20 mouse cellular contexts compared by ENCODE assay signal in the genomic region with DNA sequence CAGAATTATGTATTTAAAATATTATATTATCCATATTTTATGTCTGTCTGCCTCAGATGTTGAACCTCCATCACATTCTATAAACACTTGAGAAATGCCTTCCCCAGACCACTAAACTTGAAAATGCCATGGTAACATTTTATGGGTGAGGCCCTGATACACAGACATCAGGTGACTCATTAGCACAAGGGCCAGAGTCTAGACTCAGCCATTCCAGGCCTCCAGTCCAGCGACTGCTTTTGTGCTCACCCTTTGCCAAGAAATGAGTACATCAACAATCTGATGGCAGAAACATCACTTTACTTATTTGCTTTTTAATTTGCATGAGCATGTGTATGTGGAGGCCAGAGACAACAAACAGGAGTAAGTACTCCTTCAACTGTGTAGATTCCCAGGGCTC. TPM values are rescaled to one million over a fixed set of nuclear protein-coding genes. Genes with fewer than 3 reads are reported as not detected.
A peak's percentile ranks its signal among the peaks of the same experiment; 100 is the strongest.
DNase-seq lines count a peak whose midpoint lies in the region; ATAC-seq and TF ChIP-seq lines count a peak whose summit lies in the region.
"Had no signal": no experiment of that assay in that cellular context is flagged by ENCODE, and none has a peak within 500 bp of the region (broad histone marks: within the 10 kb centered on the region; RNA-seq: fewer than 3 reads in every experiment).

No protein-coding gene starts in this region.

- no peak for DNase-seq in gastrocnemius, adult 2 months
- DNase-seq in gastrocnemius, adult 18-20 months (ENCODE audit: low spot score) = no peak
- peak; percentile 50 for DNase-seq in lung, postnatal 0 days (ENCODE audit: low spot score)
- DNase-seq in lung, postnatal 14 days = no peak
- DNase-seq in intestine, embryonic 14.5 days (ENCODE audit: low spot score) = no peak
- DNase-seq in stomach, postnatal 0 days (ENCODE audit: low spot score) = peak; percentile 29
- DNase-seq in frontal cortex, postnatal 14 days (ENCODE audit: low spot score in 2 of 2) = no peak
- DNase-seq: cerebellum, adult 11 months; cerebellum, postnatal 36 days; heart, postnatal 14 days; layer of hippocampus, adult 9-11 months had no signal

- H3K4me1 ChIP-seq in lung, postnatal 0 days (ENCODE audit: insufficient read depth, low read depth, low read length) = no peaks in the 10 kb centered on the region
- no peaks in the 10 kb centered on the region for H3K4me1 ChIP-seq in intestine, embryonic 14.5 days (replicated peaks; ENCODE audit: control insufficient read depth, insufficient read depth, low read length)
- no peaks in the 10 kb centered on the region for H3K4me1 ChIP-seq in stomach, postnatal 0 days (replicated peaks; ENCODE audit: control insufficient read depth, insufficient read depth)
- no peaks in the 10 kb centered on the region for H3K4me1 ChIP-seq in midbrain, embryonic 15.5 days

- ATAC-seq in lung, postnatal 0 days = peak; percentile 84
- peak; percentile 47; the same call in 1 of the 2 replicates for ATAC-seq in intestine, embryonic 14.5 days (replicated peaks; ENCODE audit: low FRiP score, low TSS enrichment, low read depth)
- ATAC-seq in stomach, postnatal 0 days (ENCODE audit: low FRiP score, low TSS enrichment) = 0 out of 2 replicates have a peak, but pooled peaks have one; percentile 49
- no peak for ATAC-seq in midbrain, embryonic 15.5 days (replicated peaks)
- ATAC-seq: hindbrain, postnatal 0 days had no signal

- no peak for TF ChIP-seq CTCF in gastrocnemius, adult 2 months (IDR thresholded peaks at IDR 0.05)
- TF ChIP-seq CTCF in lung, postnatal 0 days (IDR thresholded peaks at IDR 0.05) = no peak
- no peak for TF ChIP-seq CTCF in stomach, postnatal 0 days (IDR thresholded peaks at IDR 0.05; ENCODE audit: low read depth)

- no peak overlapping the region for H3K4me2 ChIP-seq in lung, postnatal 0 days (replicated peaks; ENCODE audit: low read depth, low read length)
- H3K4me2 ChIP-seq in intestine, embryonic 14.5 days (ENCODE audit: low read length) = no peak overlapping the region
- no peak overlapping the region for H3K4me2 ChIP-seq in stomach, postnatal 0 days (replicated peaks; ENCODE audit: low read depth)
- H3K4me2 ChIP-seq in midbrain, embryonic 15.5 days = no peak overlapping the region

- TF ChIP-seq EP300 in lung, postnatal 0 days (IDR thresholded peaks at IDR 0.05) = peak; percentile 52
- no peak for TF ChIP-seq EP300 in stomach, postnatal 0 days (optimal IDR thresholded peaks at IDR 0.05)

- 38% methylated on average over 1 of the region's 1 CpGs for WGBS in lung, postnatal 0 days
- 54% methylated on average over 1 of the region's 1 CpGs for WGBS in intestine, embryonic 14.5 days
- 35% methylated on average over 1 of the region's 1 CpGs for WGBS in stomach, postnatal 0 days
- 94% methylated on average over 1 of the region's 1 CpGs for WGBS in midbrain, embryonic 15.5 days

- no peaks in the 10 kb centered on the region for H3K27me3 ChIP-seq in lung, postnatal 0 days (replicated peaks; ENCODE audit: insufficient read depth, low read length)
- H3K27me3 ChIP-seq in intestine, embryonic 14.5 days (replicated peaks; ENCODE audit: control insufficient read depth, insufficient read depth, low read length) = no peaks in the 10 kb centered on the region
- 0 out of 2 replicates have a peak, but pooled peaks cover 2% of the 10 kb centered on the region for H3K27me3 ChIP-seq in stomach, postnatal 0 days (ENCODE audit: control insufficient read depth, insufficient read depth, low read length)
- no peaks in the 10 kb centered on the region for H3K27me3 ChIP-seq in midbrain, embryonic 15.5 days (replicated peaks)

- peak overlapping the region; percentile 57 for H3K27ac ChIP-seq in gastrocnemius, adult 2 months
- no peak overlapping the region for H3K27ac ChIP-seq in lung, postnatal 0 days (ENCODE audit: low read length)
- no peak overlapping the region for H3K27ac ChIP-seq in intestine, embryonic 14.5 days (ENCODE audit: low read depth)
- no peak overlapping the region for H3K27ac ChIP-seq in stomach, postnatal 0 days (replicated peaks)
- no peak overlapping the region for H3K27ac ChIP-seq in midbrain, embryonic 15.5 days
- H3K27ac ChIP-seq: forebrain, embryonic 10.5 days; hindbrain, postnatal 0 days; liver, embryonic 14.5 days had no signal

- H3K9ac ChIP-seq in lung, postnatal 0 days (replicated peaks; ENCODE audit: low read depth) = no peak overlapping the region
- H3K9ac ChIP-seq in intestine, embryonic 14.5 days (ENCODE audit: low read length) = no peak overlapping the region
- H3K9ac ChIP-seq in stomach, postnatal 0 days (ENCODE audit: low read length) = no peak overlapping the region
- no peak overlapping the region for H3K9ac ChIP-seq in midbrain, embryonic 15.5 days
- H3K9ac ChIP-seq: liver, embryonic 14.5 days had no signal

- H3K9me3 ChIP-seq in lung, postnatal 0 days (ENCODE audit: low read length) = no peaks in the 10 kb centered on the region
- no peaks in the 10 kb centered on the region for H3K9me3 ChIP-seq in intestine, embryonic 14.5 days (ENCODE audit: control insufficient read depth, low read length)
- no peaks in the 10 kb centered on the region for H3K9me3 ChIP-seq in stomach, postnatal 0 days (ENCODE audit: control insufficient read depth, low read length)
- no peaks in the 10 kb centered on the region for H3K9me3 ChIP-seq in midbrain, embryonic 15.5 days
- H3K9me3 ChIP-seq: forebrain, embryonic 10.5 days had no signal

- intact Hi-C loops in gastrocnemius, adult 2 months (cut with DNase I) = loop anchor here (5.0 kb wide), 1 partner anchor 73 kb away; the partner anchor contains the start of gene Kpna4

- no peaks in the 10 kb centered on the region for H3K36me3 ChIP-seq in lung, postnatal 0 days (ENCODE audit: insufficient read depth, low read length)
- H3K36me3 ChIP-seq in intestine, embryonic 14.5 days (ENCODE audit: control insufficient read depth, insufficient read depth, low read length) = no peaks in the 10 kb centered on the region
- H3K36me3 ChIP-seq in stomach, postnatal 0 days (ENCODE audit: control insufficient read depth, insufficient read depth, low read length) = no peaks in the 10 kb centered on the region
- no peaks in the 10 kb centered on the region for H3K36me3 ChIP-seq in midbrain, embryonic 15.5 days (replicated peaks)
- H3K36me3 ChIP-seq: forebrain, embryonic 10.5 days had no signal

- H3K4me3 ChIP-seq in gastrocnemius, adult 2 months = no peak overlapping the region
- H3K4me3 ChIP-seq in lung, postnatal 0 days (ENCODE audit: low read depth, low read length) = no peak overlapping the region
- no peak overlapping the region for H3K4me3 ChIP-seq in intestine, embryonic 14.5 days (ENCODE audit: low read depth, low read length)
- H3K4me3 ChIP-seq in stomach, postnatal 0 days (ENCODE audit: low read depth, low read length) = no peak overlapping the region
- no peak overlapping the region for H3K4me3 ChIP-seq in midbrain, embryonic 15.5 days
- H3K4me3 ChIP-seq: forebrain, embryonic 10.5 days had no signal

RNA-seq across cellular contexts. Expression of gene Arl14, which starts 22.0 kb away (rescaled TPM):
- total RNA-seq in gastrocnemius, adult 2 months (2021) = not detected
- not detected for total RNA-seq in gastrocnemius, adult 18-20 months (2021)
- polyA plus RNA-seq in lung, postnatal 0 days (2015; fragmentation: Nextera tagmentation; extraction: Ambion mirVana) = 0.10 TPM in 1 of 2 replicates, not detected in the other
- 3.8 and 4.0 TPM in 2 replicates for polyA plus RNA-seq in intestine, embryonic 14.5 days (2014; fragmentation: Nextera tagmentation; extraction: Ambion mirVana)
- 31.5 and 39.8 TPM in 2 replicates for polyA plus RNA-seq in stomach, postnatal 0 days (2015; fragmentation: Nextera tagmentation; extraction: Ambion mirVana)
- not detected in 2 replicates for polyA plus RNA-seq in midbrain, embryonic 15.5 days (2015; fragmentation: Nextera tagmentation; extraction: Ambion mirVana)
- total RNA-seq: ES-E14; heart, postnatal 14 days; hindbrain, postnatal 0 days; left cerebral cortex, postnatal 14 days; megakaryocyte progenitor cell, adult 5-6 weeks; neutrophil, adult 5-6 weeks had no signal
- polyA plus RNA-seq: embryonic facial prominence, embryonic 11.5 days; forebrain, embryonic 10.5 days; hindbrain, postnatal 0 days; liver, embryonic 14.5 days had no signal

Comparison
In these comparisons a context has a peak if more than half of its experiments do, and no peak if none do; other contexts are left out.
1. DNase-seq: peak in lung, postnatal 0 days (single experiment) and stomach, postnatal 0 days (single experiment); none in gastrocnemius, adult 2 months (single experiment), gastrocnemius, adult 18-20 months (single experiment), lung, postnatal 14 days (single experiment), intestine, embryonic 14.5 days (single experiment) and frontal cortex, postnatal 14 days (0 of 2).